Mouse (Mus musculus) liver, embryonic 14.5 days (tissue): ENCODE results near the gene Gipc2. TPM values are rescaled to one million over a fixed set of nuclear protein-coding genes. Genes with fewer than 3 reads are reported as not detected.
"Not testable (repeated sequence)": the region's sequence is repeated elsewhere in the genome, so short reads cannot be mapped to it uniquely, and the experiment has no call there.

Experiments used
- ATAC-seq: fragments of 200-750 bp; cut with Nextera tagmentation; 2 replicates; pipeline ENCODE4 v1.8.0; 2017; ENCODE audit warnings: moderate number of reproducible peaks, mild to moderate bottlenecking, moderate library complexity; ENCODE audit not compliant: insufficient read depth
- DNase-seq, 3 experiments: peaks; one replicate each; pipeline ENCODE4 v3.0.0-alpha.2; 2012 to 2013; ENCODE audit warnings: low read depth in 3 of 3, low spot score in 3 of 3
- H3K27ac ChIP-seq: fragments of 300-500 bp; sonication (generic); 2 replicates; pipeline ENCODE4 v1.5.1; 2014; ENCODE audit warnings: moderate library complexity, mild to moderate bottlenecking, control low read depth, inconsistent platforms
- H3K27me3 ChIP-seq: fragments of 300-500 bp; sonication (generic); 2 replicates; pipeline ENCODE4 v1.6.1; 2014; ENCODE audit warnings: mild to moderate bottlenecking, low read length, moderate library complexity; ENCODE audit not compliant: control insufficient read depth, insufficient read depth
- H3K36me3 ChIP-seq: fragments of 300-500 bp; sonication (generic); replicated peaks from 2 replicates; pipeline ENCODE4 v1.6.1; 2014; ENCODE audit warnings: low read depth; ENCODE audit not compliant: control insufficient read depth, insufficient read depth
- H3K4me1 ChIP-seq, 2 experiments: fragments of 200-500 bp in 1 of 2; fragments of 300-500 bp in 1 of 2; sonication (generic) in 1 of 2; replicated peaks; 2 replicates each; pipeline ENCODE4 v1.6.1; 2012 to 2014; ENCODE audit warnings: antibody characterized with exemption in 1 of 2, inconsistent platforms in 1 of 2, low read length in 1 of 2; ENCODE audit not compliant: control insufficient read depth in 2 of 2, insufficient read depth in 2 of 2
- H3K4me2 ChIP-seq: fragments of 300-500 bp; sonication (generic); 2 replicates; pipeline ENCODE4 v1.6.1; 2014; ENCODE audit warnings: low read depth, mild to moderate bottlenecking, control low read depth, moderate library complexity
- H3K4me3 ChIP-seq, 2 experiments: fragments of 200-500 bp in 1 of 2; fragments of 300-500 bp in 1 of 2; sonication (generic) in 1 of 2; 2 replicates each; pipeline ENCODE4 v1.5.1; 2012 to 2014; ENCODE audit warnings: low read depth in 2 of 2, low read length in 2 of 2, mild to moderate bottlenecking in 2 of 2, control low read depth in 1 of 2, inconsistent platforms in 1 of 2, moderate library complexity in 1 of 2; ENCODE audit not compliant: insufficient read depth in 1 of 2
- H3K9ac ChIP-seq: fragments of 300-500 bp; sonication (generic); replicated peaks from 2 replicates; pipeline ENCODE4 v1.6.1; 2014; ENCODE audit warnings: mild to moderate bottlenecking, control low read depth, moderate library complexity
- H3K9me3 ChIP-seq: fragments of 300-500 bp; sonication (generic); 2 replicates; pipeline ENCODE4 v1.6.1; 2016; ENCODE audit warnings: low read length, mixed read lengths; ENCODE audit not compliant: control insufficient read depth
- CTCF ChIP-seq: IDR thresholded peaks from 2 replicates; pipeline ENCODE4 v1.5.1; 2016; ENCODE audit warnings: antibody characterized with exemption, low read depth, control low read depth
- EP300 ChIP-seq: IDR thresholded peaks from 2 replicates; pipeline ENCODE4 v1.6.1; 2016; ENCODE audit warnings: antibody characterized with exemption, low read depth
- WGBS: fragments of 180-500 bp; shearing (Covaris S2); extraction: QIAGEN DNeasy Blood & Tissue Kit; methylation state at CpG from one replicate; pipeline ENCODE4 v1.1.7; 2014; ENCODE audit not compliant: insufficient replicate concordance; 5-methylcytosine and 5-hydroxymethylcytosine counted together
- polyA plus RNA-seq, 2 experiments: library from polyadenylated mRNA; depleted of rRNA in 1 of 2; stranded (reverse) in 1 of 2; unstranded in 1 of 2; fragments of >200 nt; fragmentation: Nextera tagmentation in 1 of 2; extraction: Ambion mirVana in 1 of 2; gene quantifications; 2 replicates each; pipeline versions ENCODE4 v1.2.1 to v1.2.3; 2012 to 2014

Gene Gipc2
- polyA plus RNA-seq, 2 experiments, result 7.7 to 16.9 TPM

DNA sequence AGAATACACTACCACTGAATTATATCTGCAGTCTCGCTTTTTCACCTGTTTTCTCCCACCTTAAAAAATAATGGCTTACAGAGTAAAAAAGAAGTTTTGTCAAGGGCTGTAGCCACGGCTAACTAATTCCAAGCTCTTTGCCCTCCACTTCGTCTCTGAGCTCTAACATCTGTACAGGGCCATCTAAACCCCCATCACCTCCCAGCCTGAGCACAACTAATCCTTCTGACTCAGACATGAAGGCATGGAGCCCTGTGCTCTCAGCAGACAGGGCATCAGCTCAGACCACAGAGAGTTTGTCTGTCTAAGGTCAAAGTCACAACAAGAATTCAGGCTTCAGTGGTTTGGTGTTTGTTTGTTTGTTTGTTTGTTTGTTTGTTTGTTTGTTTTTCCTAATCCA lies 23.9 kb downstream of the Gipc2 start:
- Histone ChIP-seq H3K4me2 (no peak overlapping the region), H3K4me1 (peaks cover 0 to 4% of the 10 kb centered on the region in 2 experiments; a peak in 2 of 4 replicates), H3K36me3 (no peaks in the 10 kb centered on the region), H3K9ac (no peak overlapping the region), H3K9me3 (no peaks in the 10 kb centered on the region), H3K27me3 (no peaks in the 10 kb centered on the region), H3K4me3 (no peak overlapping the region), H3K27ac (no peak overlapping the region)
- DNase-seq, result no peak
- no peak for ATAC-seq
- TF ChIP-seq CTCF, result no peak
- TF ChIP-seq EP300, result no peak
- 65% methylated on average over 3 of the region's 3 CpGs for WGBS

- not testable (repeated sequence) for H3K4me1 ChIP-seq, H3K9ac ChIP-seq, H3K27ac ChIP-seq, H3K36me3 ChIP-seq, H3K9me3 ChIP-seq, H3K4me2 ChIP-seq, DNase-seq, H3K27me3 ChIP-seq, H3K4me3 ChIP-seq, ATAC-seq
- 75% methylated on average over 3 of the region's 3 CpGs for WGBS
Observed at GRCm38 (mm10) chr3:152139308-152139707, 26.7 kb downstream of the Gipc2 start.

DNA sequence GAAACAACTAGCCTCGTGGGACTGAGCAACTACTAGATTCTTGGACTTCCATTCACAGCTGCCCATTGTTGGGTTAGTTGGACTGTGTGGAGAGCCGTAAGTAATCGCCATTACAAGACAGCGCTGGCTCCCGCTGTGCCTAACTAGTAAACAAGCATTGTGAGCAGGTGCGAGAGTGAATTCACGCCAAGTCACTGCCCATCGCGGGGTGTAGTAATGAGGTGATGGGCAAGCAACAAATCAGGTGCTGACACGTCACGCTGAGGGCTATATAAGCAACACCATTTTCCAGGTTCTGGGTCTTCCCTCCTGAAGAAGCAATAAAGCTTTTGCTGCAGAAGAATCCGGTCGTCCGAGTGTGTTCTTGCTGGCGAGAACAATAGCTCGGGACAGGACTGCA lies 29.9 kb downstream of the Gipc2 start:
- H3K36me3 ChIP-seq, ATAC-seq, H3K4me2 ChIP-seq, H3K27me3 ChIP-seq, DNase-seq, H3K27ac ChIP-seq, H3K4me1 ChIP-seq, H3K9me3 ChIP-seq, H3K9ac ChIP-seq, H3K4me3 ChIP-seq: not testable (repeated sequence)
- WGBS, result 81% methylated on average over 16 of the region's 16 CpGs

- Histone ChIP-seq H3K27ac (no peak overlapping the region), H3K4me3 (no peak overlapping the region), H3K9ac (no peak overlapping the region), H3K36me3 (no peaks in the 10 kb centered on the region), H3K9me3 (no peaks in the 10 kb centered on the region), H3K27me3 (no peaks in the 10 kb centered on the region), H3K4me1 (peaks cover 0 to 5% of the 10 kb centered on the region in 2 experiments; a peak in 2 of 4 replicates), H3K4me2 (no peak overlapping the region)
- WGBS, result 28% methylated on average over 9 of the region's 9 CpGs
- DNase-seq (no peak), ATAC-seq (no peak)
- TF ChIP-seq CTCF (no peak), EP300 (no peak)
Observed at GRCm38 (mm10) chr3:152133621-152134020, 32.4 kb downstream of the Gipc2 start.

GRCm38 (mm10) chr3:152130963-152131362 lies 35.1 kb downstream of the Gipc2 start:
- Histone ChIP-seq H3K36me3 (no peaks in the 10 kb centered on the region), H3K27me3 (no peaks in the 10 kb centered on the region), H3K4me1 (peaks cover 0 to 5% of the 10 kb centered on the region in 2 experiments; a peak in 2 of 4 replicates), H3K9me3 (no peaks in the 10 kb centered on the region), H3K9ac (no peak overlapping the region), H3K4me3 (no peak overlapping the region), H3K4me2 (no peak overlapping the region), H3K27ac (no peak overlapping the region)
- ATAC-seq (no peak), DNase-seq (no peak)
- WGBS, result 54% methylated on average over 4 of the region's 4 CpGs
- TF ChIP-seq CTCF, result no peak
- no peak for TF ChIP-seq EP300

DNA sequence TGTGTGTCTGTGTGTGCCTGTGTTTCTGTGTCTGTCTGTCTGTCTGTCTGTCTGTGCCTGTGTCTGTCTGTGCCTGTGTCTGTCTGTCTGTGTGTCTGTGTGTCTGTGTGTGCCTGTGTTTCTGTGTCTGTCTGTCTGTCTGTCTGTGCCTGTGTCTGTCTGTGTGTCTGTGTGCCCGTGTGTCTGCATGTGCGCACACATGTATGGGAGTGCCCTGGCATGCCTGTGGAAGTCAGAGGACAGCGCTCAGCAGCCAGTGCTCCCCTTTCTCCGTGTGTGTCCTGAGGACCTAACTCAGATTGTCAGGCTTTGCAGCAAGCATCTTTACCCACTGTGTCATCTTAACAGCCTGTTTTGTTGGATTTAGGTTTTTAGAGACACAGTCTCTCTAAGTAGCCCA lies 36.6 kb downstream of the Gipc2 start:
- H3K27me3 ChIP-seq, H3K36me3 ChIP-seq, H3K9me3 ChIP-seq, H3K4me1 ChIP-seq, DNase-seq, H3K9ac ChIP-seq, ATAC-seq, H3K4me3 ChIP-seq, H3K4me2 ChIP-seq, H3K27ac ChIP-seq: not testable (repeated sequence)
- 82% methylated on average over 4 of the region's 4 CpGs for WGBS
